Mouse (Mus musculus) cerebellum, adult 2 months (tissue): ENCODE data around the gene Gsap. TPM values are rescaled to one million over a fixed set of nuclear protein-coding genes. Genes with fewer than 3 reads are reported as not detected.

Experiments used
- DNase-seq, 2 experiments: peaks; one replicate each; pipeline ENCODE4 v3.0.0; 2021
- H3K27ac ChIP-seq: fragments of 200-500 bp; 2 replicates; pipeline ENCODE4 v1.5.1; 2012; ENCODE audit warnings: low read length, control low read depth, inconsistent platforms; ENCODE audit not compliant: insufficient read depth
- H3K27me3 ChIP-seq: fragments of 200-500 bp; 2 replicates; pipeline ENCODE4 v1.6.1; 2012; ENCODE audit warnings: inconsistent platforms, mild to moderate bottlenecking, low read length, moderate library complexity; ENCODE audit not compliant: control insufficient read depth, insufficient read depth
- H3K4me1 ChIP-seq: fragments of 200-500 bp; 2 replicates; pipeline ENCODE4 v1.6.1; 2011; ENCODE audit warnings: low read length; ENCODE audit not compliant: control insufficient read depth, insufficient read depth
- H3K4me3 ChIP-seq: fragments of 200-500 bp; replicated peaks from 2 replicates; pipeline ENCODE3; 2011; ENCODE audit warnings: mild to moderate bottlenecking, low read depth, low read length, control low read depth; ENCODE audit not compliant: insufficient read depth
- CTCF ChIP-seq: fragments of 200-500 bp; IDR thresholded peaks from 2 replicates; pipeline ENCODE4 v1.5.1; 2011; ENCODE audit warnings: low read depth, mild to moderate bottlenecking, control low read depth, low read length, moderate library complexity, borderline replicate concordance; ENCODE audit not compliant: insufficient read depth
- POLR2A ChIP-seq: fragments of 200-500 bp; IDR thresholded peaks from 2 replicates; pipeline ENCODE4 v1.6.1; 2011; ENCODE audit warnings: low read length, control low read depth, borderline replicate concordance; ENCODE audit not compliant: insufficient read depth
- WGBS: fragments of 180-500 bp; shearing (Covaris S2); methylation state at CpG from one replicate; pipeline ENCODE4 v1.1.7; 2018; 5-methylcytosine and 5-hydroxymethylcytosine counted together
- polyA plus RNA-seq: library from polyadenylated mRNA; depleted of rRNA; stranded (reverse); fragments of >200 nt; gene quantifications from 2 replicates; pipeline ENCODE4 v1.2.3, GENCODE M21; 2012

Gene Gsap
- polyA plus RNA-seq, 1 experiment = 13.9 TPM

DNA sequence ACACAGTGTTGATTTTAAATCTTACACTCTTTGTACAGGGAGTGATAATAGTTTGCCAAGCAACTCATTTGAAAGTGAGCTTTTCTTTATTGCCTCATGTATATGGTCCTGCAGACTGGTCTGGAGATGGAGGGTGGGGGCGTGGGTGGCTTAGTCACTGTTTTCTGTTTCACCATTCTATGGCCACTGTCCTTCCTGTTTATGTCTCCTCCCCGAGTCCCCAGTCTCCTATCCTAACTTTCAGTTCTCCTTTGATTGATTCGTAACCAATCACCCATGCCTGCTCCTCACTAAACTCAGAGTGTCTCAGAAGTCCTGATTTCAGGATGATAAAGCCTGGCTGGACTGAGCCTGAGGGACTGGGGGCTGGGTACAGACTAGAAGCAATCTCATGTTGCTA lies 2.4 kb downstream of the Gsap start:
- WGBS = 66% methylated on average over 3 of the region's 3 CpGs
- TF ChIP-seq CTCF (no peak), POLR2A (no peak)
- Histone ChIP-seq H3K4me1 (no peaks in the 10 kb centered on the region), H3K27ac (no peak overlapping the region), H3K4me3 (no peak overlapping the region), H3K27me3 (no peaks in the 10 kb centered on the region; the same call in 1 of the 2 replicates)
- DNase-seq = no peak

- Histone ChIP-seq H3K27ac (no peak overlapping the region), H3K27me3 (no peaks in the 10 kb centered on the region; the same call in 1 of the 2 replicates), H3K4me3 (no peak overlapping the region), H3K4me1 (no peaks in the 10 kb centered on the region)
- no peak for TF ChIP-seq POLR2A
- TF ChIP-seq CTCF = no peak
- WGBS = 90% methylated on average over 1 of the region's 1 CpGs
- DNase-seq = no peak
Measured at GRCm38 (mm10) chr5:21189036-21189435, 3.0 kb downstream of the Gsap start.

- Histone ChIP-seq H3K27ac (no peak overlapping the region), H3K27me3 (no peaks in the 10 kb centered on the region; the same call in 1 of the 2 replicates), H3K4me3 (no peak overlapping the region), H3K4me1 (no peaks in the 10 kb centered on the region)
- WGBS = 89% methylated on average over 3 of the region's 3 CpGs
- no peak for DNase-seq
- TF ChIP-seq CTCF (no peak), POLR2A (no peak)
Measured at GRCm38 (mm10) chr5:21189460-21189859, 3.4 kb downstream of the Gsap start.

GRCm38 (mm10) chr5:21203504-21203903 lies 17.4 kb downstream of the Gsap start:
- Histone ChIP-seq H3K27me3 (no peaks in the 10 kb centered on the region), H3K4me1 (no peaks in the 10 kb centered on the region), H3K4me3 (no peak overlapping the region), H3K27ac (no peak overlapping the region)
- WGBS = 78% methylated on average over 1 of the region's 1 CpGs
- TF ChIP-seq CTCF = no peak
- TF ChIP-seq POLR2A = no peak
- DNase-seq = no peak

- no peak for TF ChIP-seq POLR2A
- H3K4me1 ChIP-seq = no peaks in the 10 kb centered on the region
- H3K4me3 ChIP-seq = no peak overlapping the region
- no peak overlapping the region for H3K27ac ChIP-seq
- no peaks in the 10 kb centered on the region for H3K27me3 ChIP-seq
- DNase-seq = no peak
- 91% methylated on average over 3 of the region's 3 CpGs for WGBS
Measured at GRCm38 (mm10) chr5:21204157-21204556, 18.1 kb downstream of the Gsap start.

- TF ChIP-seq CTCF (no peak), POLR2A (no peak)
- Histone ChIP-seq H3K27me3 (no peaks in the 10 kb centered on the region), H3K4me3 (no peak overlapping the region), H3K27ac (no peak overlapping the region), H3K4me1 (no peaks in the 10 kb centered on the region)
- no peak for DNase-seq
- WGBS = 81% methylated on average over 4 of the region's 4 CpGs
Measured at GRCm38 (mm10) chr5:21206014-21206413, 20.0 kb downstream of the Gsap start.

- TF ChIP-seq POLR2A = no peak
- TF ChIP-seq CTCF = no peak
- Histone ChIP-seq H3K27ac (no peak overlapping the region), H3K27me3 (no peaks in the 10 kb centered on the region), H3K4me3 (no peak overlapping the region), H3K4me1 (no peaks in the 10 kb centered on the region)
- DNase-seq = no peak
- WGBS = 73% methylated on average over 1 of the region's 1 CpGs
Measured at GRCm38 (mm10) chr5:21211406-21211805, 25.4 kb downstream of the Gsap start.

GRCm38 (mm10) chr5:21212933-21213332 lies 26.9 kb downstream of the Gsap start:
- no peaks in the 10 kb centered on the region for H3K27me3 ChIP-seq
- no peak for TF ChIP-seq POLR2A
- 82% methylated on average over 3 of the region's 3 CpGs for WGBS
- no peak overlapping the region for H3K27ac ChIP-seq
- no peak overlapping the region for H3K4me3 ChIP-seq
- DNase-seq = no peak
- H3K4me1 ChIP-seq = no peaks in the 10 kb centered on the region
